Mouse (Mus musculus) gastrocnemius, postnatal 4 days (tissue): Measurements from ENCODE around the gene H2-Ob. TPM values are rescaled to one million over a fixed set of nuclear protein-coding genes. Genes with fewer than 3 reads are reported as not detected.
A peak's percentile ranks its signal among the peaks of the same experiment; 100 is the strongest.

Experiments
- DNase-seq, 2 experiments: peaks; one replicate each; pipeline ENCODE4 v3.0.0; 2021 to 2022; ENCODE audit warnings: low spot score in 2 of 2, mixed read lengths in 2 of 2
- total RNA-seq, 2 experiments: library from RNA; stranded (reverse); gene quantifications; 2 replicates each; pipeline ENCODE4 v1.2.3; 2021

The H2-Ob gene
- total RNA-seq, 2 experiments from 2014 or later = 0.39 TPM; not detected in 1

DNA sequence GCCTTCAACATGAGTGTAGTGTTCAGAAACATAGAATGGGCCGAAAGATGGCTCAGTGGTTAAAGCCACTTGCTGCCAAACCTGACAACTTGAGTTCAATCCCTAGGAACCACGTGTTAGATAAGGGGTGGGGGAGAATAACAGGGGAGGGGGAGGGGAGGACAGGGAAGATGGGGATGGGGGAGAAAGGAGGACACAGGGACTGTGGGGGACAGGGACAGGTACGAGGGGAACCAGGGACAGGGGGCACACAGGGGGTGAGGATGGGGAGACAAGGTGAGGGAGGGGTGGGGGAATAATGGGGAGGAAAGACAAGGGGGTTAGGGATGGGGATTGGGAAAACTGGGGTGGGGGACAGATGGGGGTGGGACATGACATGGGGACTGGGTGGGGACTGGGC, 1.7 kb downstream of the H2-Ob start:
- no peak for DNase-seq

DNA sequence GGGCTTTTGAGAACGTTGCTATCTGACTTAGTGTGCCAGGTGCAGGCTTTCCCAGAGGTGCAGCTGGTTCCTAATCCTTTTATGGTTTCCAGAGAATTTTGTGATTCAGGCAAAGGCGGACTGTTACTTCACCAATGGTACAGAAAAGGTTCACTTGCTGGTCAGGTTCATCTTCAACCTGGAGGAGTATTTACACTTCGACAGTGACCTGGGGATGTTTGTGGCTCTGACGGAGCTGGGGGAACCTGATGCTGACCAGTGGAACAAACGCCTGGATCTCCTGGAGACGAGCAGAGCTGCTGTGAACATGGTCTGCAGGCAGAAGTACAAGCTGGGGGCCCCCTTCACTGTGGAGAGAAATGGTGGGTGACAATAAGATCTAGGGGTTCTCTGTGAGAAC, 2.2 kb downstream of the H2-Ob start:
- no peak for DNase-seq

DNA sequence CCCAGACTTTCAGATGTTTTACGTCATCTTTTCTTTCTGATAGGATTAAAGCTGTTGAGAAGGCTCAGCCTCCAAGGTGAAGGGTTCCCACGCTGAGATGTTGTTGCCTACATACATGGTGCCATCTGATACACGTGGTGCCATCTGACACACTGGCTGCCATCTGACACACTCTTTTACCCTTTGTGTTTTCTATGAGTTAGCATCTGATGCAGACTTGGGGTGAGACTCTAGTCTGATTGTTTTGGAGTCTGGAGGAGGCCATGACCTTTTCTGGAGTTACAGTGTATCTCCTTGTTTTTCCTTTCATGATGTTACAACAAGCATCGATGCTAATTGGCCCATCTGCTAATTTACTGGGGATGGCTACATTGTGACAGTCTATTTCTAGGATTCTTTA, 6.0 kb downstream of the H2-Ob start:
- no peak for DNase-seq

DNA sequence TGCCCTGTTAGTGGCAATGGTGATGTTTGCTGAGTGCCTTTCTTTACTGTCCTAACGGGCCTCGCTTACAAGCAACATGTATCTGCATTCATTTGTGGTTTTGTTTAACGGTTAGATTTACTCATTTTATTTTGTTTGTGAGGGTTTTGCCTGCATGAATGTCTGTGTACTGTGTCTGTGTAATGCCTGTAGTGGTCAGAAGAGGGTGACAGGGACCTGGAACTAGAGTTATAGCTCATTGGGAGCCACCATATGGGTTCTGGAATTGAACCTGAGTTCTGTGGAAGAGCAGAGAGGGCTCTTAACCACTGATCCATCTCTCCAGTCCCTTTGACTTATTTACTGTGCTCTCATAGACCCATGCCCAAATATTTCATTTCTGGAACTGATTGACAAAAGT, 8.3 kb downstream of the H2-Ob start:
- DNase-seq = no peak

DNA sequence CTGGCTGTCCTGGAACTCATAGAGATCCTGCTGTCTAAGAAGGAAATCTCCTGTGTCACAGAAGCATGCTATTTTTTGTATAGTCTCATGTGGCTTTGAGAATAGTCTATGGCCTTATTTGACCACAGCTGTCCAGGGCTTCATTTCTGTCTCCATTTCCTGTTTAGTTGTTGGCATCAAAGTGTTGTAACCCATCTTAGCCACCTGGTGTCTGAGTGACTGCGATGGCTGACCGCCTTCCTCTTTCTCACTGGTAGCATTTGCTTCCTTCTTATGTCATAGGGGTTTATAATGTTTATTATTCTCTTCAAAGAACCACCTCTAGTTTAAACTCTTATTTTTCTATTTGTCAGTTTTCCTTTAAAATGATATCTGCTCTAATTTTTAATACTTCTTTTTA, 10.1 kb downstream of the H2-Ob start:
- DNase-seq = no peak

DNA sequence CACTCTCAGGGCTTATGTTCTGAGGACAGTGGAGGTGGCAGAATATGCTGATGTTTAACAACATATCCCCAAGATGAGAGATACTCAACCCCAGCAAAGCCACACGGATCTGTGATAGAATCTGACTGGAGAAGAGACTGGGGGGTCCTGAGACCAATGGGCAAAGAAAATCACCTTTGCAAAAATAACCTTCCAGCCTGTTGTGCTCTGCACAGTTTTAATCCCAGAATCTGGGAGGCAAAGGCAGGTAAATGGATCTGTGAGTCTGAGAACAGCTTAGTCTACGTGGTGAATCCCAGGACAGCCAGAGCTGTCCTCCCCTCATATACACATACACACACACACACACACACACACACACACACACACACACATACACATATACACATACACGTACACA, 10.7 kb downstream of the H2-Ob start:
- no peak for DNase-seq

DNA sequence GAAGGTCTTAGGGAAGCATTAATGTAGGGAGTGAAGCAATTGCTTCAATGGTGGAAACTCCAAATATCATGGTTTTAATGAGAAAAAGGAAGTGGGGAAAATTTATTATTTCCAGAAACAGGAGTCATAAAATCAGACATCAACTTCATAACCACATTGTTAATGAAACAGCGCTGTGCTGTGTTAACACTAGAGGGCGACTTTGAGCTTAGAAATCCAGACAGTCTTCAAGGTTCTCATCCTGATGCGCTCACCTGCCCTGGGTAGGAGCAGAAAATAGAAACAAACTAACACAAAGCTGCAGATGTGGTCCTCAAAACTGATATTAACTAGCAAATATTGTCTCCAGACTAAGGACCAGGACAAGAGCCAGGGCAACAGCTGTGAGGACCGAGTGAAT, 11.2 kb downstream of the H2-Ob start:
- DNase-seq = no peak

DNA sequence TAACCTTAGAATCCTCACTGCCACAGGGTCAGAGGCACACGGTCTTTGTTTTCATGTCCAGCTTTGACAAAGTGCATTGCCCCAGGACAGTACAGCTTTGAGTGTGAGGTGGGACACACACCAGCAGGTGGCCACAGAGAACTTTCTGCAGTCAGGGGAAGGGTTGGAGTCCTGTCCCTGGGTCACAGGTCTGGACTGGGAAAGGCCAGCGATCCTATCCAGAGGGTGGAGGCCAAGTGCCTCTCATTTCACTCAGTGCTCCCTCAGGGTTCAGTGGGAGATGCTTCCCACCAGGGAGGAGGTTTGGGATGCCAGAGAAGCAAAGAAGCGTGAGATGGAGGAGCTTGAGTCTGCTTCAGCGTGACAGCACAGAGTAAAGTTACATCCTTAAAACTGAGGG, 13.0 kb downstream of the H2-Ob start:
- DNase-seq = peak in 1 of 2 experiments; percentile 8

DNA sequence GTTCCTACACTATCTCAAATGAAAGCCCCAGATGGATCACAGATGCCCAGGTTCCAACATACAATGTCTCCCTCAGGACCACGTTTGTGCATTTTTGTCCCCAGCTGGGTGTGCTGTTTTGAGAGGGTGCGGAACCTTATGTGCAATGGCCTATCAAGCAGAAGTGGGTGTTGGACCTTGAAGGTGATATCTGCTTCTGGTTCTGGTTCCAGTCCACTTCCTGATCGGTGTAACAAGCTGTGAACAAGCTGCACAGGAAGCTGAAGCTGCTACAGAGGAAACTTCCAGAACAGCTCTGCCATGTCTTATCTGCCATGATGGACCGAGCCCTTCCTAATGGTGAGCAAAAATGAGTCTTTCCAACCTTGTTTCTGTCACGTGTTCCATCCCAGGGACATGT, 17.8 kb downstream of the H2-Ob start:
- no peak for DNase-seq

DNA sequence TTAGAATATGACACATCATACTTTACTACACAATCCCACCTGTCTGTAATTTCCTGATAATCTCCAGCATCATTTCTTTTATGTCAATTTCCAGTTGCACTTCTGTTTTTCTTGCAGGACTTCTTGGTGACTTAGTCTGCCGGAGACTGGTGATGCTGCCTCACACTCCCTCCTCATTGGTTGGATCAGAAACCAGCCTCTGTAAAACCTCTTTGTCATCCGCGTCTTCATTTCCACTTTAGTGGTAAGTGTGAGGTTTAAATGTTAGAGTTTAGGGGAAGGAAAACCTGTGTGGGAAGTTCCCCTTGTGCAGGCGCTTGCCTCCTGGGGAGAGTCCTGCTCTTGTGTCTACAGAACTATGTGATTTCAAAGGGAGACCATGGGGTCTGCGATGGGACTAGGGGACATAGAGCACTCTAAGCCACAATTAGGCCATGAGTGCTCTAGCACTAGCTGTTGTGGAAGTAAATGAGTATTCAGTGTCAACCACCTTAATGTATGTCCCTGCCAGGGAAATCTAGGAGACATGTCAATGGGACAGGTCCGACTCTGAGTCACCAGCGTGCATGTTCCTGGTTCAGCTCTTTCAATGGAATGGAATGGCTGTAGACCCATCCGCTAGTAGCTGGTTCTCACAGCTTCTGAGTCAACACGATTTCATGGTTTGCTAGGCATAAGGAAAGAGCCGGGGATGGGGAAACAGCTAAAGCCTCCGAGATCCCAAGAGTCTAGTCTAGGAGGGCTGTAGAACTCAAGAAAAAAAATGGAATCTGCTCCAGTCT, 19.1 kb downstream of the H2-Ob start, which contains the start of gene H2-Ab1:
Gene H2-Ab1 (plus strand): TSS at position 96 of the 782 bp plus-strand sequence.
- DNase-seq = peak; percentile 53 to 63

DNA sequence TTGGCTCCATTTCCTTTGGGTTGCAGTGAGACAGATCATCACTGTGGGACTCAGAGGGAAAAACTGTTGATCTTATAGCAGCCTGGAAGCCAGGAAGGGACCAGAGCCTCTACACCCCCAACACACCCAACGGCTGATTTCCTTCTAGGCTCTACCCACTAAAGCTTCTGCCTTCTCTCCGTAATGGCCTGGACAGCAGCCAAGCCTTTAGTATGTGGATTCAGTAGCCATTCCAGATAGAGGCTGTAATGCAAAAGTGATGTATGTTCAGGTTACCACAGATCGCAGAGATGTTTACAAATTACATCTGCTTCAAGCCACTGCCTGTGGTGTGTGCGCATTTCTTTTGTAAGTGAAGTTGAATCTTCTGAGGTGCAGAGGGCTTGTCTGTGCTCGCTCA, 21.8 kb downstream of the H2-Ob start:
- DNase-seq = no peak

DNA sequence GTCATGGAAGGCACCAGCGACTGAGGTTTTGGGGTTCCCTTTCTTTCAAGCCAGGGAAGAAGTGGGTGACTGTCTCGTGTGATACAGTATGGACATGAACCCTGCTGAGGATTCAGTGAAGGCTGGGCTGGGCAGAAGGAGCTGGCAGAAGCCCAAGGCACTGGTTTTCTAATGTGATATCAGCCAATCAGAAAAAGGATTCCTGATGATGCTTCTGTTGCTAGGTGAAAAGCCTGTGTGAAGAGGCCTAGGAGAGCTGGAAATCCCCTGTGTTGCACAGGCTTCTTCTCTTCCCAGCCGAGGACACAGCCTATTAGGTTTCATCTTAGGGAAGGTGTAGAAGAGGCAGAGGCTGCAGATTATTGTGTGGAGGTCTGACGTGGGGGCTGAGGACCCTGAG, 22.8 kb downstream of the H2-Ob start:
- peak in 1 of 2 experiments; percentile 65 for DNase-seq

DNA sequence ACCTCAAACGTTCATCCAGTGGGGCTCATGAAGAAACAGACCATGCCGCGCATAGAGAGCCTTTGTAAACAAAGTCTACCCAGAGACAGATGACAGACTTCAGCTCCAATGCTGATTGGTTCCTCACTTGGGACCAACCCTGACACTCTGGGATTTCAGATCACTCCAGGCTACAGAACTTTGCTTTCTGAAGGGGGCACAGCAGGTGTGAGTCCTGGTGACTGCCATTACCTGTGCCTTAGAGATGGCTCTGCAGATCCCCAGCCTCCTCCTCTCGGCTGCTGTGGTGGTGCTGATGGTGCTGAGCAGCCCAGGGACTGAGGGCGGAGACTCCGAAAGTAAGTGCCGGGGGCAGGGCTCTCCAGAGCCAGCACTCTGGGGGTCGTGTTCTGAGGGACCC, 24.4 kb downstream of the H2-Ob start:
- peak in 1 of 2 experiments; percentile 49 for DNase-seq

DNA sequence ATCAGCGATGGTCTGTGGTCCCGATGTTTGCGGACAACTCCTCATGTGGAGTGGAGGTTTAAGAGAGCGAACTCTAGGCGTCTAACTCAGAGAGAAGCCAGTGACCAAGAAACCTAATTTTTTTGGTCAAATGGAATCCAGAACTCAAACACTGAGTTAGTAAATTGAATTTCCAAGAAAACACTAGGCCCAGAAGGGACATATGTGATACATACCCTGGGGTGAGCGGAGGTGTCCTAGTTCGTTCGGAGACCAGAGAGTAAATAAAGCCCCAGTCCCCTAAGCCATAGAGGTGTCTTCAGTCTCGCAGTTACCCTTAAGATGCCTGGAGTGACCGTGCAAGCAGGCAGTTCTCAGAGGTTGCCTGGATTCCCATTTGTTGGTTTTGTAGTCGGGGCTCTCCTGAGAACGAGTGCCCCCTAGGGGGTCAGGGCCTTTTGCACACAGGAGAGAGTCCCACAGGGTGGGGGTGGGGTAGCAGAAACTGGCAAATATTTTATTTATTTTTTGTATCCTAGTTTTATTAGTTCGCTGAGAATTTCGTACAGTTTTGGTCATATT, 25.2 kb downstream of the H2-Ob start:
- DNase-seq = no peak

DNA sequence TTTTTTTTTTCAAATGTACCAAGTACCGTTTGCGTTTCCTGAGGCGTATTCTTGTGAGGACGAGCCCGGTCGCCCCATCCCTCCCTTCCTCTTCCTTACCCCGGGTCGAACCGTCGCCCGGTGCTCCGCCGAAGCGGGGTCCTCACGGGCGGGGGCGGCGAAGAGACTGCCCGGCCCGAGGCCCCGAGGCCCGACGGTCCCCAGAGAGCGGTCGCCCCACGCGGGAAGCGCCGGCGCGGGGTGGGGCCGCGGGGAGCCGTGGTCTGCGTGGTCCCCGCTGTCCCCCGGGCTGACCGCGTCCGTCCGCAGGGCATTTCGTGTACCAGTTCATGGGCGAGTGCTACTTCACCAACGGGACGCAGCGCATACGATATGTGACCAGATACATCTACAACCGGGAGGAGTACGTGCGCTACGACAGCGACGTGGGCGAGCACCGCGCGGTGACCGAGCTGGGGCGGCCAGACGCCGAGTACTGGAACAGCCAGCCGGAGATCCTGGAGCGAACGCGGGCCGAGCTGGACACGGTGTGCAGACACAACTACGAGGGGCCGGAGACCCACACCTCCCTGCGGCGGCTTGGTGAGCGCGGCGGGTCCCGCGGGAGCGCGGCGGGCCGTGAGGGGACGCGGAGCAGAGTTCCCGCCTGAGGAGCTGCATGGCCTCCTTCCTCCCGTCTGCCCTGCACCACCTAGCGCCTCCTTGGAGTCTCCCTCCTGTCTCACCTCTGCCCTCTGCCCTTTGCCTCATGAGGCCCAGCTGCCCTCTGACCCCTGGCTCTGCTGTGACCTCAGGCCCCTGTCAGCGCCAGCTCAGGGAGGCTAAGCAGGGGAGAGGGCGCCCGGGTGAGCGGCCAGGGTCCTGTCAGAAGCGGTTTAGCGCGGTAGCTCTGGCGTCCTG, 26.0 kb downstream of the H2-Ob start:
- DNase-seq = peak in 1 of 2 experiments; percentile 16

DNA sequence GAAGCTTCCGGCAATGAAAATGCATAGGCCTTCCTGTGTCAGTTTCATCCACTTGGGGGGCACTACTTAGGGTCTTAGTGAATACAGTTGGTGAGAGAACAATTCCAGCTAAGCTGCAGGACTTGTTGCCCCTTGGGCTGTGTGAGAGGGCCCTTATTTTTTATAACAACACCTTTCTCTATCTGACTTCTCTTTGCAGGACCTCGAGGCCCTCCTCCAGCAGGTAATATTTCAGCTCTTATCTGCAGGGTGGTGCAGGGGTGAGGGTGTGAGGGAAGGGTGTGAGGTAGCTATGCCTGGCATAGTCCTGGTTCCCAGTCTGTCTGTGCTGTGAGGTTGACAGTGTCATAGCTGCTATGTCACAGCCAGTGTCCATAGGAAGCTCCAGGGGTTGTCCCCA, 29.6 kb downstream of the H2-Ob start:
- DNase-seq = no peak

DNA sequence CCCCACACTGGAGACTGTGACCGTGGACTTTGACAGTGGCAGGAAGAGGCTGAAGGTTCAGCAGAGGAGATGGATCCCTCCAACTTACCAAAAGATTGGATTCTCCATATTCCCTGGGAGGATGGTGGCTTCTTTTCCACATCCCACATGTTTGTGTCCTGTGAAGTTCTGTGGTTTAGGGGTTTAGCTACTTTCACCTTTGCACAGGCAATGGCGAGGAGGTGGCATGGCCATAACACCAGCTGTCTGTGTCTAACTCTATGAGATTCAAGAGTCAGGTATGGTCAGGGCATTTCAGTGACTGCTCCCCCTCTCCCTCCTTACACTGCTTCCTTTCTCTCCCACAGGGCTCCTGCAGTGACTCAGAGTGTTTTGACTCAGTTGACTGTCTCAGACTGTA, 30.0 kb downstream of the H2-Ob start:
- no peak for DNase-seq

DNA sequence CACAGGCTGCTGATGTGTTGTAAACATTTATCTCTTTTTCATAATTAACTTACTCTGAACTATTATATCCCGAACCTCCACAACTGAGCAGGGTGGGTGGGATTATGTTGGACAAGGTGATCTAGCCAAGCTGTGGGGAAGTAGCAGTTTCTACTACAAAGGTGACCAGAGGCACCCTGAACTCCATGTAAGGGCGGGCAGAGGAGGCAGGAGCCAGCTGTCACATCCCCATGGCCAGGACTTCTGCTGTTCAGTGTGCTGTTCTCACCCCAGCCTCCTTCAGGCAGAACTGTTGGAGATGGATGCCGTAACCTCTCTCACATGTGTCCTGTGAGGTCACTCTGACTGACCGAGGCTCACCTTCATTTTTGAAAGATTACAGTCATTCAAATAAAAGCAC, 31.1 kb downstream of the H2-Ob start:
- no peak for DNase-seq

DNA sequence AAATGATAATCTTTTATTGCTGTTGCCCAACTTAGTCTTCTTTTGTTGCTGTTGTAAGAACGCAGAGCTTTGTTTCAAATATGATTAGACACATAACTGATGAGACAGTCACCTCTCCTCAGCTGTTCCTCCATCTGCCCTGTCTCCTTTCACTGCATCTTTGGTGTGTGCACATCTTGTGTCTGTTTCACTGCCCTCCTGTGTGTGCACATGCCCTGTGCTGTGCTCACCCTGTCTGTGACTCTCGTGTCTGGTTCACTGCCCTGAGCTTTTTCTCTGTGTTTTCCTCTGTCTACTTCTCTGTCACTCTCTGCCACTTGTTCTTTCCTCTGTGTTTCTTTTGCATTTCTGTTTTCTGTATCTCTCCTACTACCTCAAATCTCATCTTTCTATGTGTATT, 31.5 kb downstream of the H2-Ob start:
- DNase-seq = no peak

DNA sequence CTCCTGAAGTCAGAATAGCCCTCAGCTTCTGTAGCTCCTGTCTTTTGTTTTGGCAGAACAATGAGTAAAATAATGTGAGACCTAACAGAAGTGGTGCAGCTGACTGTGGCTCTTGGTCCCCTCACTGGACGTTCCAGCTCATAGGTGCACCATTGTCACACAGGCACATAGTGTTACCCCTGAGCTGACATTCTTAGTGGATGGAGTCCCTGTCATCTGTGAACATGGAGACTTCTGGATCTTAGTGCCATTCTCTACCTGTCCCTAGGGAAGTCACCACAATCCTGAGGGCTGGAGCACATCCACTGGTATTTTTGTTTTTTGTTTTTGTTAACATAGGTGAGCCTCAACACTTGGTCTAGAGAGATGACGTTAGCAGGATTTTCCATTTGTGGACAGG, 32.2 kb downstream of the H2-Ob start:
- no peak for DNase-seq

DNA sequence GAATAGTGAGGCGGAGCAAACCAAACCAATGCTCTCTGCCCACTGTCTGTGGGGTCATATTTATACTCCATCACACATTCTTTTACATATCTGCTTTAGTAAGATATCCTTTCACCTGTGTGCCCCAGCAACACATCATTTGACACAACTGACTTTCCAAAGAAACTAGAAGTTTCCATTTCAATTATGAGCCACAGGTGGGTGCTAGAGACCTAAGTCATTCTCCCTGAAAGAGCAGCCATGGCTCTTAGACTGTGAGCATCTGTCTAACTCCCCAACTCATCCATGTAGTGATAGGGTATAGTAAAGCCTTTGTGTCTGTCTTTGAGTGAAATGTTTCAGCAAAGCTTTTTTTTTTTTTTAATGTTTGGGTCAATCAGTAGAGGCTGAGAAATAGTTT, 33.4 kb downstream of the H2-Ob start:
- DNase-seq = no peak

DNA sequence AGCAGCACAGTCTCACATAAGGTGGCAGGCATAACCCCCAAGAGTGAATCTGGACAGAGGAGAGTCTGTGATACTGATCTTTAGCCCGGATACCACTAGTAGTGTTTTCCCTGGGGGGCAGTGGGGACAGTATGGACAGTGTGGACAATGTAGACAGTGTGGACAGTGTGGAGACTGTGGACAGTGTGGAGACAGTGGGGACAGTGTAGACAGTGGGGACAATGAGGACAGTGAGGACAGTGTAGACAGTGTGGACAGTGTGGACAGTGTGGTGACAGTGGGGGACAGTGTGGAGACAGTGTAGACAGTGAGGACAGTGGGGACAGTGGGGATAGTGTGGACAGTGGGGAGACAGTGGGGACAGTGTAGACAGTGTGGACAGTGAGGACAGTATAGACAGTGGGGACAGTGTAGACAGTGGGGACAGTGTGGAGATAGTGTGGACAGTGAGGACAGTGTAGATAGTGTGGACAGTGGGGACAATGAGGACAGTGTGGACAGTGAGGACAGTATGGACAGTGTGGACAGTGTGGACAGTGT, 41.9 kb downstream of the H2-Ob start:
- DNase-seq = no peak
